Mouse (Mus musculus): Measurements from ENCODE around the gene Lmf1.

The Lmf1 gene

DNA sequence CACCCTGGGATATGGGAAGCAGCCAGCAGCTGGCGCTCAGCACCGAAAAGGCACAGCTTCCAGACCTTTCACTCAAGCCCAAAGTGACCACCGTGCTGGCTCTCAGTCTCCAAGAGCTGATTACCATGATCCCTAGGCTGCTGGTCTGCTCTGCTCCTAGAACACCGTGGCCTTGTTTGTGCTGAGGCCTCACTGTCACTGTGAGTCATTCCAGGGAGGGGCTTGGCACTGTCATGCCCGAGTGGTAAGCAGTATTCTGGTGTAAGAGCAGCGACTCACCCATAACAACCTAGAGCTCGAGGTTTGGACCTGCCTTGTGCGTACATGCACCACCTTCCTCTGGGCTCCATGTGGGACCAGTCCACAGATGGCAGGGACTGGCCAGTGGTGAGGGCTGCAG is 63.1 kb downstream of the Lmf1 start:
- no peak for DNase-seq (ENCODE audit: low read depth, low spot score)

DNA sequence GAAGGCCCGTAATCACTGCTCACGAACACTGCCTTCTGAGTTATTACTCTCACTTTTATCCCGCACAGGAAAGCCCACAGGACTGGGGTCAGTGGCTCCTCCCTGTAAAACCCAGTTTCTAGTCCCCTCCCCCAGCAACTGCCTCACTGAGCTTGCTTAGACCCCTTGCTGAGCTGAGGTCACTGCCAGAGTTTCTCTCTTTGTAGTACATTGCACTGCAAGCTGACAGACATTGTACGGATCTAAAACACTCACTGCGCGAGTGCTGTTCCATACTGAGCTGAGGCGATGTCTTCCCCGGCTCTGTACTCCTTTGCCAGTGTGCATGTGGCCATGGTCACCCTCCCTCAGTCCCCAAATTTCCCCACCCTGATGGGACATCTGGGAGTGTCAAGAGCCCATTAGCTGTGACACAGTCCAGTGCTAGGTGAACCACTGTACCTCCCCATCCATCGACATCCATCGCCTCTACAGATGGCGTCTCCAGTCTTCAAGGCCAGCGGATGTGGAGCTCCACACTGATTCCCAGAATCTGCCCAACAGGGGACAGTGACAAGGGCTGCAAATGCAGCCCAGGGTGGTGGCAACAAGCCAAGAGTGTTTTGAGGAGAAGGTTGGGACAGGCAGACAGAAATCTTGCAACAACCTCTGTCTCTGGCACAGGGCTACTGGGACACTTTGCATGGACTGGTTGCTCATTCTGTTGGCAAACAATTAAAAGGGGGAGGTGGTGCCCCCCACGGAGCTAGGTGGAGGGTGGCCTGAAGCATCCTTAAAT is 64.8 kb downstream of the Lmf1 start:
- no peak for DNase-seq (ENCODE audit: low read depth, low spot score)

DNA sequence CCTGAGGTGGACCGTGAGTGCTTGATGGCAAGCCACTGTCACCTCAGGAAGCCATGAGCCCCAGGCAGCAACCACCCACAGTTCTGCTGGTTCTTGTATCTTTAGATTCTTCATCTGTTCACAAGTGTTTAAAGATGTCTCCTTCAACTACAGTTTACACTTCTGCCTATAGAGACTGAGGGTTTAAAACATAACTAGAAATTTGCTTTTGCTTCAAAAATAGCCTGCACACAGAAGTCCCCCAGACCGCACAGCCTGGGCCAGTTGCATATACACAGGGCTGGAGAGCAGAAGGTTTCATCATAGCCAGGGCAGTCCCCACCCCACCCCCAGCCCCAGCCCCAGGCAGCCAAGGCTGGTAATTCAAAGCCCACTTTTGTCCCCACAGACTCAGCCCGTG is 65.9 kb downstream of the Lmf1 start:
- no peak for DNase-seq (ENCODE audit: low read depth, low spot score)

GRCm38 (mm10) chr17:25645661-25646060 is 66.8 kb downstream of the Lmf1 start:
- no peak for DNase-seq (ENCODE audit: low read depth, low spot score)

DNA sequence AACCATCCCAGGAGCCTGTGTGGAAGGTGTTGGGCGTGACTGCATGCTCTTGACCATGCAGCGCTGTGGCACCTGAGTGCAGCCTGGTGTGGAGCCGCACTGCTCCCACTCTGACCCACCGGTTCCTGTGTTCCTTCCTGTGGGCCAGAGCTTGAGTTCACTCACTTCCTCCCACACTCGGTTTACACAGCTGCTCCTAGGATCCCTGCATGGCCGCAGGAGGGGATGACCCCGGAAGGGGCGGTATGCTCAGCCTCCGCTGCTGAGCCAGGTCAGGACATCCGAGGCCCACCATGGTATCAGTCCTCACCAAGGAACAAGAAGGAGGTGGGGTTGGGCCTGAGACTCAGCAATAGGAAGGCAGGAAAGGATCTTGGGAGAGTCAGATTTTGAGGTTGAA is 69.0 kb downstream of the Lmf1 start:
- DNase-seq (ENCODE audit: low read depth, low spot score), result no peak

DNA sequence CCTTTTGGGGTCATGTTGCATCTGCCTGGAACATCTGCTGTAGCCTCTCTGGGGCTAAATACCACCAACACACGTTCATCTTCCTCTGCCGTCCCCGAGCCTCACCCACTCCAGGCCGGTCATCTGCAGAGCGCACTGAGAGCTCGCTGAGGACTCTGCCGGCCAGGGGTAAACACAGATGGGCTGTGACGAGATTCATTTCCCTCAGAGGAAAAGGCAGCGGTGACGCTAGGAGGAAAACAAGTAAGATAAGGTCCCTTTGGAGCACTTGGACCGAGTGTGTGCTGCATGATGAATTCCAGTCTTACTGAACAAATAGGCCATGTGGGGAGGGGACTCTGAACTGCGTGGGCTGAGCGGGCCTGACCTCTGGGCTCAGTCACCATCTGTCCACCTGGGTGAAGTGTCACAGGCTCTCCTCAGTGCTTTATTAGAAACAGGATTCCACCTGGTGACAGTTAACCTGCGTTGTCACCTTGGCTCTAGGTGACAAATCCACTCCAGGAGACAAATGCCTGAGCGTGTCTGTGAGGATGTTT is 69.9 kb downstream of the Lmf1 start:
- no peak for DNase-seq (ENCODE audit: low read depth, low spot score)

DNA sequence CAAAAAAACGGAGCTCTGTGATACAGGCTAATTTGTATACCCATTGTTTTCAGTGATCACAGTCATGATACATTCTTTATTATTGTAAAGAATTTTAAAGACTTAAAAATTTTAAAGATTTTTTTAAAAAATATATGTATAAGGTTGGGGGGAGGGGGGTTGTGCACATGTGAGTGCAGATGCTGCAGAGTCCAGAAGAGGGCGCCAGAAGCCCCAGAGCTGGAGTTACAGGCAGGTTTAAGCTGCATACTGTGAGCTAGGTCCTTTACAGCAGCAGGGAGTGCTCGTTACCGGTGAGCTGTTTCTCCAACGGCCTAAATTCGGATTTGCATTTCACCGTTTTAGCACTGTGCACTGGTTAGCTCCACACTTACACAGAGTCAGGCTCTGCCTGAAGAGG is 71.8 kb downstream of the Lmf1 start:
- DNase-seq (ENCODE audit: low read depth, low spot score), result no peak

DNA sequence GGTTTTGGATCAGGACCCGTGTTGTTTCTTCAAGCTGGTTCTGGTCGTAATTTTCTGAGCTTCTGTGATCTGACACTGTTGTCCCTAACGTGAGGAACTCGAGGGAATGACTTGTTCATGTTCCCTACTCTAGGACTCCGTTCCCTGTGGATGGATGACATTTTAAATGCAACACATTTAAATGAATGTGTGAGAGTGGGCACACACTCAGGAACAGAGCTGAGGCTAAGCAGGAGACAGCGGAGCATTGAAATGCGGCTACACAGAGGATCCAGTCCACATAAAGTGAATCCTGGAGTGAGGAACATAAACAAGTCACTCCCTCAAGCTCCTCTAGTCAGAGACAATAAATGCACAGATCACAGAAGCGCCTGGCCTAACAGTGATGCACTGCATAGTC is 73.4 kb downstream of the Lmf1 start:
- DNase-seq (ENCODE audit: low read depth, low spot score), result no peak

GRCm38 (mm10) chr17:25656142-25656825 is 77.4 kb downstream of the Lmf1 start:
- DNase-seq (ENCODE audit: low read depth, low spot score), result no peak

DNA sequence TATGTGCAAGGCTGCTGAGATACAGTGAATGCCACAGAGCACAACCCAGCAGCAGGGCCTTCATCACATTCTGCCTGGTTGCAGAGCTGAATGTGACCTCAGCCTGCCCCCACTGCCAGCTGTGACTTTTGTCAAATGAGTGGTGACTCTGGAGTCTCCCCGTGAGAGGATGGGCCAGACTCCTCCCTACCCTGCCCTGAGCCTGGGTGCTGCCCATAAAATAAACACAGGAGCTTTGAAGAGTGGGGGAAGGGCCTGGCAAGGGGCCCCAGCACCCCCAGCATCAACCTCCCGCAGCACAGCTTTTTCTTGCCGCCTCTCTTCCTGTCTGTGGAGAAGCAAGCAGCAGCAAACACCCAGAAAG is 77.9 kb downstream of the Lmf1 start:
- DNase-seq (ENCODE audit: low read depth, low spot score), result no peak

DNA sequence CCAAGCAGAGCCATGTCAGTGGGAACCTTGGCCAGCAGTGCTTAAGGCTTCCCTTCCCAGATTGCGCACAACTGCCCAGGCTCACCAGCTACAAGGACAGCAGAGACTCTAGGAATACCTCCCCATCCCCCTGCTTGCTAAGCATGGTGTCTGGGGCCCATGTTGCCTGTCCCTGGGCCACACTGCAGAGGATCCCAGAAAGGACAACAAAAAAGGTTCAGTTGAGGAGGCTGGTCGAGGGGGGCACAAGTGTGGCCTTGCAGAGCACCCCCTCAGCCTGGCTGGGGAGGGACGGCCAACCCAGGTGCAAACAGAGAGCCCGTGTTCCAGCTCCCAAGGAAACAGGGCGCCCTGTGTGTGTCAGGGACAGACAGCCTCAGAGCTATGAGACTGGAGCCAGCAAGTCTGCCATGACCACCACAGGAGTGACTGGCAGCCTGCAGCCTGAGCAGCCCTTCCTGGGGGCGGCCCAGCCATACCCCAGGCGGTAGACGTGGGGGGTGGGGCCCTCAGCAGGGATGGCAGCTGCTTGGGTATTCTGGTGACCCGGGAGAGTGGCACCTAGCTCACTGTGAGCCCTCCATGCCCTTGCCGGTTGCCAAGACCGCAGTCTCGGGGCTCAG is 84.4 kb downstream of the Lmf1 start:
- DNase-seq (ENCODE audit: low read depth, low spot score), result no peak

DNA sequence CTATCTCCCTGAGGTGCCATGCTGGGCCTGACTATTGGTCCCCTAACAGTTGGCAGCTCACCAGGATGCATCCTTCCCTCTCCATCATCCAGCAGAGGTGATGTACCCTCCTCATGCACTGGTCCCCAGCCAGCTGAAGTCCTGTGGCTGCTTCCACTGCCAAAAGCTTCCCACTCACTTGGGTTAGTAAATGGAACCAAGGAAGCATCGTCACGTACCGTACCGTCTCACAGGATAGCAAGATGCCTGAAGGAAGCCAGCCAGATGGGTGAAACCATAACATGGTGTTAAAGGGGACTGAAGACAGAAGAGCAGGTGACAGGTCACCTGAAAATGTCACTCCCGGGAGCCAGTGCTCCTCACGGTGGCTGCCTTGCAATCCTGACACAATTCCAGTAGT is 86.6 kb downstream of the Lmf1 start:
- no peak for DNase-seq (ENCODE audit: low read depth, low spot score)

GRCm38 (mm10) chr17:25665891-25666290 is 87.0 kb downstream of the Lmf1 start:
- no peak for DNase-seq (ENCODE audit: low read depth, low spot score)

GRCm38 (mm10) chr17:25668481-25669055 is 89.7 kb downstream of the Lmf1 start:
- no peak for DNase-seq (ENCODE audit: low read depth, low spot score)

GRCm38 (mm10) chr17:25672982-25673381 is 94.1 kb downstream of the Lmf1 start:
- DNase-seq (ENCODE audit: low read depth, low spot score), result no peak

GRCm38 (mm10) chr17:25677969-25678368 is 99.1 kb downstream of the Lmf1 start:
- DNase-seq (ENCODE audit: low read depth, low spot score), result no peak

- no peak for DNase-seq (ENCODE audit: low read depth, low spot score)
Observed at GRCm38 (mm10) chr17:25679818-25680217, 100.9 kb downstream of the Lmf1 start.

DNA sequence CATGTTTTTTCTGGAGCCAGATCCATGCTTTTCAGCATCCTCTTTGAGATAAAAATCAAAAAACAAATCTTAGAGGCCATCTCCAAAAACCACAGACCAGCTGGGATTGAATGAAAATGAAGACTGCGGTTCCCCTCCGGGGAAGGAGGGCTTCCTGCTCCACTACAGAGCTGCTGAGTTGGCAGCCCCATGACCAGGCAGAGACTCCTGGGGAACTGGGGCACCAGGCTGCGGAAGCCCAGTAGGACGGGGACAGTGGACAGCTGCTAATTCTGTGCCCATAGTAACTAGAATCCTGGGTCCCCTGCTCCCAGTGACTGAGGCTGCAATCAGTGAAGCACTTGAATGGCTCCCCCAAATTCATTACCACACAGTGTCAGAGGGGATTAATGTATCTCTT is 102.8 kb downstream of the Lmf1 start:
- DNase-seq (ENCODE audit: low read depth, low spot score), result no peak

- peak; percentile 23 for DNase-seq (ENCODE audit: low read depth, low spot score)
Observed at GRCm38 (mm10) chr17:25686323-25686722, 107.4 kb downstream of the Lmf1 start.

DNA sequence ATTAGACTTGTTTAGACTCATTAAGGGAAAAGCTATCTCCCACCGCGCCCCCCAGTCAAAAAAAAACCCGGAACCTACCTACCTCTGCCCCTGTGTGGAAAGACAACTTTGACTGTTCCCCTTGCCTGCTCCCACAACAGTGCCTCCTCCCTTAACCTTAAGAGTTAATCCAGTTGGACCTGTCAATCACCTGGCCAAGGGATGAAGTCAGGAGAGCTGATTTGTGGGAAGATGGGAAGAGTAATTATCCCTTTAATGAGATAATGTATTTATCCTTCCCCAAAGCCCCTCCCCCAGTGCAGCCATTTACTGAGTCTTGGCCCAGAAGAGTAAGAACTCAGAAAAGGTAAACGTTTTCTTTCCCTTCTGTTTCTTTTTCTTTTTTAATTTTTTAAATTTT is 110.0 kb downstream of the Lmf1 start:
- DNase-seq (ENCODE audit: low read depth, low spot score), result no peak

DNA sequence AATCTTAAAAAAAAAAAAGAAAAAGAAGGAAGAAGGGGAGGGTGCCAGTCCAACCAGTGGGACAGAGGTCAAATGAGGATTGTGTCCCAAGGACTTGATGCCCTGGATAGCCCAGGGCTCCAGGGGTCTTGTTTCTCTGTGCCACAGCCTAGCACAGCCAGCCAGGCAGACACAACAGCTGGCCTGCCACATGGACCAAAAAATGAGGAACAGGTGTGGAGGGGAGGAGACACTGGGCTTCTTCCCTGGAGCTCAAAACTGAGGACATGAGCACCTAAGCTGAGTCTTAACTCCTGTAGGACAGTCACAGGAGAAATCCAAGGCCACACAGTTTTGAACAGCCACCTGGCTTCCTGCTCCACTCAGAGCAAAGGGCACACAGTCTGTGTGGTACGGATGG is 117.4 kb downstream of the Lmf1 start:
- DNase-seq (ENCODE audit: low read depth, low spot score), result peak; percentile 31

DNA sequence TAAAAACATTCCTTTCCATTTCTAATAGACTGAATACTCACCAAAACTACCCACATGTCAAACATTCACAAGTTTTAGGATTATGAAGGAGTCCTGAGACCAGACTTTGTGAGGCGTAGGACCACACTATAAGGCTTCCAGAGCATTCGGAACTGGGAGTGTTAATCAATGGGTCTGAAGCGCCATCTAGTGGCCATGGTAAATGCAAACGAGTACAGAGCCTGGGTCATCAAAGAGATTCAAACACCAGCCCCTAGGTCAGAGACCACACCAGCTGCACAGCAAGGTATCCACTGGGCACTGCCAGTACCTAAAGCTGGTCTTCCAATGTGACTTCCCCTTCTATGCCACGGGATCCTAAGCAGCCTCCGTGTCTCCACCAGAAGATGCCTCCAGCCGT is 119.6 kb downstream of the Lmf1 start:
- DNase-seq (ENCODE audit: low read depth, low spot score), result peak; percentile 84

All from forelimb bud, embryonic 11.5 days (tissue).